Mouse (Mus musculus) E14TG2a.4 (cell line): ENCODE results near the gene Kbtbd12.

Experiments
- CTCF ChIP-seq: conservative IDR thresholded peaks from 2 replicates; pipeline ENCODE4 v1.5.1; 2014; ENCODE audit warnings: low read length
- NANOG ChIP-seq: IDR thresholded peaks from 2 replicates; pipeline ENCODE4 v1.6.1; 2014; ENCODE audit warnings: borderline replicate concordance, low read length, mixed read lengths

DNA sequence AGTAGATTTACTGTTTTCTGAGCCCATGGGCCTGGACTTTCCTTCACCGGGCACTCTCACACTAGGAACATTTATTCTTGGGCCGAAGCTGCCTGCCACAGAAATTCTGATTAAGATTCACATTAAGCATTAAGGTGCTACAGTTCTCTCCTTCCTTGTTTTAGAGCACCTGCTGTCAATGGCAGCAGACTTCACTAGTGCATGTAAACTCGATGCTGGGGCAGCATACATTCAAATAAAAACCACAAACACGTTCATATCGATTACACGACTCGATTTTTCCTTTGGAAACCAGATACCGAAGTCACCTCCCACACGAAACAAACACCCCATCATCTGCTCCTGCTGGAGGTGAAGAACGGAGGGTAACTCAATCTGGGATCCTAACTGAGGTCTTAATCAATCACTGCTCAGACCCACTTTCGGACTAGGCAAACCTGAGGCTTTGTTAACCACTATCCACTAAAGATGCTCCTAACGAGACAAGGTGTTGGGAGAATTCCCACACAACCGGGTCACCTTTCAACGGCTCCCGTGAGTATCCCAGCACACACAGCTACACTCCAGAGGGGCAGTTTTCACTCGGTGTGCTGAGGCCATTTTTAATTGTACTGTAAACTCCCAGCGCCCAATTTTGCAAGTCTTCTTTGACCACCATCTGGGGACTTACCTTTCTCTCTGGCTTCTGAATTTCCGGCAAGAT is 119.9 kb downstream of the Kbtbd12 start:
- TF ChIP-seq CTCF: no peak
- TF ChIP-seq NANOG: no peak
